Mouse (Mus musculus) cerebellum, postnatal 36 days (tissue): ENCODE results near the gene Cux2.

Experiments used
- DNase-seq, 2 experiments: peaks; one replicate each; pipeline ENCODE4 v3.0.0; 2021 to 2022; ENCODE audit warnings: mixed read lengths in 2 of 2

Cux2 gene

GRCm38 (mm10) chr5:121834241-121834606 lies 215.7 kb downstream of the Cux2 start:
- no peak for DNase-seq

DNA sequence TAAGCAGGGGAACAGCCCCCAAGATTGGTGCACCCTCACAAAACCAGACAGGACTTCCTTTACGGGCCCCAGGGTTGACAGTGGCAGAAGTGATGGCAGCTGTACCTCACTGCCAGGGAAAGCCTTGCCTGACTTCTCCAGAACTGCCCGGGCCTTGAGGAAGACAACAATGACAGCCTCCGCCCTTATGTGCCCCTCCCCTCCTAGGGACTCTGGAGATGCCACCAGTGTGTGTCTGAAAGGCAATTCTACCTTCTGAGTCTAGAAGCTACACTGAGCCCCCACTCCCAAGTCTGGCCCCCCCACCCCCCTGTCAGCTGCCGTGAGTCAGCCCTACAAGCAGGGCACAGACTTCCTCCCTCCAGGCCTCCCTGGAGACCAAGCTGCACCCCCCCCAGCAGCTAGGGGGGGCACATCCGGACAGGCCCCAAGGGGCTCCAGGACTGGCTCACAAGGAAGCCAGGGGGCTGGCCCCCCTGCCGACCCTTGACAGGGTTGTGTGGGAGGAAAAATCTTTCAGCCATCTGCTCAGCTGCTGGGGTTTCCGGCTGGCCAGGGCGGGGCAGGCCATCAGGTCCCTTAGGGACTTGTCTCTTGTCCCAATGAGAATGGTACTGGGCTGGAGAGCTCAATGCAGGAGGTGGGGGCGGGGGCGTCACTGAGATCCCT lies 216.2 kb downstream of the Cux2 start:
- DNase-seq = peak in 1 of 2 experiments; percentile 56

DNA sequence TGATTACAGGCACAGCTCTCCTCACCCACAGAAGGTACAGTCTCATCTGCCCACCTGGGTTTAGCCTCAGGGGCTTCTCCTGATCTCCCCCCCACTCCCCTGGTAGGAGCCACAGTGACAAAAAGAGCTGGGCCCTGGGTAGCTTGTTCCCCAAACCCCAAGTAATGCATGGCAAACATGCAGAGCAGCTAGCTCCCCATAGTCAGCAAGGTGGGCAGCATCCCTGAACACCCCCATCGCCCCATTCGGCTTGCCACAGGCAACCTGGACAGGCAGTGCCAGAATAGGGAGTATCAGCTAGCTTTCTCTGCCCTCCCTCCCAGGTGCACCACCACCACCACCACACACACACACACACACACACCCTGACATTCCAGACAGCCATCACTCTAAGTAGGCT lies 216.7 kb downstream of the Cux2 start:
- peak in 1 of 2 experiments; percentile 14 for DNase-seq

DNA sequence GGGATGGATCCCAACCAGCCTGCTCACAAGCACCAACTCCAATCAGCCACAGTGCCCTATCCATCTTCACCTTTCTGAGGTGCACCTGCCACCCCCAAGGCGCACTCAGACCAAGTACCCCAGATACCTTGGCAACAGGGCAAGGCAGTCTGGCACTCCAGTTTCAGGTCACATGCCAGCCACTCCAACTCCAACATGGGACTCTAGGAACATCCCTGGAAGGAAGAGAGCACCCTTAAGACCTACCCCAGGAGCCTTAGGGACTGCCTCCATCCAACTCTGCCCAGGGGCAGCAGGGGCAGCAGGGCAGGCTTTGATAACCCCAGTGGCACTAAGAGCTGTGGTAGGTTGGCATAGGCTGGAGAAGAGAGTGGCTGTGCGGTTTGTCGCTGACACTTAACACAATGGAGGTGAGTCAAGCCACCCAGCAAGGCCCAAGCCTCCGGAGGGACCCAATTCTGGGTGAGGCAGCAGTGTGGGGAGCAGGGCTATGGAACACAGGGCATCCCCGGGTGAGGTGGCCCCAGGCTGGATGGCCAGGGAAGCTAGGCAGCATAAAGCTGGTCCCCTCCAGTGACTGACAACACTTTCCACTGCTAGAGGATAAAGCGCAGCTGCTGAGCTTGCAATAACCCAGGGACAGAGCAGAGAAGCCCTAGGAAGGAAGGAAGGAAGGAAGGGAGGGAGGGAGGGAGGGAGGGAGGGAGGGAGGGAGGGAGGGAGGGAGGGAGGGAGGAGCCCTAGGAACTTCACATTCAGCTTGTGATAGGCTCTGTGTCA lies 217.3 kb downstream of the Cux2 start:
- peak in 1 of 2 experiments; percentile 17 for DNase-seq

DNA sequence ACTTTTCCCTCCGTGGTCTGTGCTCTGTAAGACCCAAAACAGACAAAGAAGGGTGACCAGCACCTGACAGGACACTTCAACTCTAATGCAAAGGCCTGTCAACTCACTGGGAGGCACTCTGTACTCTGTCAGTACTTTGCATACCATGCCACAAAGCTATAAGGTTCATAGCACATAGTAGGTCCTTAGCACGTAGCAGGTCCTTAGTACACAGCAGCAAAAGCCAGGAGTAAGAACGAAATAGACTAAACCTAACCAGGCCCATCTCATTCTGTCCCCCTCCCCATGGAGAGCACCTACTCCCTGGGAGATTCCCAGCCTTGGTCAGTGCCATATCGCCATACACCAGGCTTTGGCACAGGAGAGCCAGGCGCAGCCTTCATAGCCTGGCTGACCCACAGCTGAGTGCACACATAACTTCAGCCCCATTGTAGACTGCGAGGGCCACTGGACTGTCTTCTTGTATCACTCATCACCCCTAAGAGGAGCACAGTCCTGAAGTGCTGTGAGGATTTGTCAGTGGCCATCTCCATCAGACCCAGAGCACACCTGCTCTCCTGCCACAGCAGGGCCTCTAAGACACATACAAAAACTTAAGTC lies 218.8 kb downstream of the Cux2 start:
- DNase-seq = no peak

- DNase-seq = peak; percentile 66 to 73
These were observed 221.1 kb downstream of the Cux2 start for GRCm38 (mm10) chr5:121828491-121829432.

GRCm38 (mm10) chr5:121827876-121828275 lies 222.0 kb downstream of the Cux2 start:
- peak in 1 of 2 experiments; percentile 14 for DNase-seq

DNA sequence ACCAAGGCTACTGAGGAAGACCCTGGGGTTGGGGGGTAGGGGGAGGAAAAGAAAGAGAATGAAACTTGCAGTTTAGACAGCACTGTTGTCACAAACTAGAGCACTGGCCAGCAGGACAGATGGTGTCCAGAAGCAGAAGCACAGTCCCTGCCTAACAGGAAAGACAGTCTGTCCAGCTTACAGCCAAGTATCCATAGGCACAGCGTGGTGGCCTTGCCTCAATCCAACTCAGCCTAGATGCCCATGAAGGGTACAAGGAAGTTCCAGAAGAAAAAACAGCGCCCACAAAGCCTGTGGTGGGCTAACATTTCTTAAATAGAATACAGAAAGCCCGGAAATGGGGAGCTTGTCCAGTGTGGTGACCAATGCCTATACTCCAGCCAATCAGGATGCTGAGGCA lies 224.3 kb downstream of the Cux2 start:
- peak in 1 of 2 experiments; percentile 45 for DNase-seq

GRCm38 (mm10) chr5:121824121-121824520 lies 225.8 kb downstream of the Cux2 start:
- peak in 1 of 2 experiments; percentile 10 for DNase-seq

DNA sequence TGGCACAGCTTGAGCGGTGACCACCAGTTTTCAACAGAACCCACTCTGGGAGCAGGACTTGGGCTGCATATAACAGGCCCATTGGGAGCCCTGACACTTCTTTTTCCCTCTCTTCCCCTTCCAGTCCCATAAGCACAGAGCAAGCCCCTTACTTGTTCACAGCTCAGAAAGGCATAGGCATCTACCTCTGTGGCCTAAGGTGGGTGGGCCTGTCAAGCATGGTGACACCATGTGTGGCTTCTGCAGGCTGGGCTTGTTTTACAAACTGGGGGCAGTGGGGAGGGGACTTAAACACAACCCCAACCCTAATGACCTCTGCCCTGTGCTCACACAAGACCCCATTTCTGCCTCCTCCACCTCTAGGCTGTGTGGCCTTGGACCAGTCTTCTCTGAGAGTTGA lies 226.2 kb downstream of the Cux2 start:
- no peak for DNase-seq

GRCm38 (mm10) chr5:121822786-121823505 lies 227.0 kb downstream of the Cux2 start:
- DNase-seq = peak; percentile 21 to 26

- peak; percentile 48 for DNase-seq
These were observed 228.3 kb downstream of the Cux2 start for GRCm38 (mm10) chr5:121821552-121821951.

GRCm38 (mm10) chr5:121821116-121821515 lies 228.8 kb downstream of the Cux2 start:
- DNase-seq = peak; percentile 4 to 9

GRCm38 (mm10) chr5:121820657-121821056 lies 229.2 kb downstream of the Cux2 start:
- no peak for DNase-seq

DNA sequence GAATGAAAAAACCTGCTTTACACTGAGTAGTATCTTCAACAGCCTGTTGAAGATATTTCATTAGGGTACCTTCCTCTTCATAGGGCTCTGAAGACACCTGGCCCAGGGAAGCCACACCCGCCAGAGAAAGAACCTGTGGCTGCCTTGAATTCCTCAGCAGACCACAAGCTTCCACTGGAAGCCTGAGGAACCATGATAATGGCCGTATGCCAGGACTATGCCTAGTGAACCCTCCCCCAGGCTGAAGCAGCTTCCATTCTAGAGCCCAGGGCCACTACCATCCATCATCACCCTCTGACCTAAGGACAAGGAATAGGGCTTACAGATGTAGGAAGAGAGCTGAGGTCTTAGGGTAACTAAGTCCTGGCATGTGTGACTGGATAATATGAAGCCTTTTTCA lies 229.7 kb downstream of the Cux2 start:
- no peak for DNase-seq

- no peak for DNase-seq
These were observed 230.3 kb downstream of the Cux2 start for GRCm38 (mm10) chr5:121819559-121819958.

DNA sequence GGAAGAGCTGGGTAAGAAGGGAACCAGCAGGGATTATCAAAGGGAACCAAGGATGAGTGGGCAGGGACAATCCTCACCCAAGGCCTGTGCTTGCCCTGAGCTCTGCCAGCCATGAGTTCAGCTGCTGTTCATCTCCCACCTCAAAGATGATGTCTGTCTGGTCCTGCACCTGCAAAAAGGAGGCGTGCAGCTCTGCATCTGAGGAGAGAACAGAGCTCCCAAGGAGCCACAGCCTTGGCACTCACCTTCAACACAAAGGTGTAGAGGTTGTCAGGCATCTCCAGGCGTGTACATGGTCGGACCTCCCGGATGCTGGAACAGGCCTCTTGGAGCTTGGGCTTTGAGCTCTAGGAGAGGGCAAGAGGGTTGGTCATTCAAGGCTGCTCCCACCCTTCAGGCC lies 231.0 kb downstream of the Cux2 start:
- peak in 1 of 2 experiments; percentile 3 for DNase-seq

- no peak for DNase-seq
These were observed 231.5 kb downstream of the Cux2 start for GRCm38 (mm10) chr5:121818401-121818800.

DNA sequence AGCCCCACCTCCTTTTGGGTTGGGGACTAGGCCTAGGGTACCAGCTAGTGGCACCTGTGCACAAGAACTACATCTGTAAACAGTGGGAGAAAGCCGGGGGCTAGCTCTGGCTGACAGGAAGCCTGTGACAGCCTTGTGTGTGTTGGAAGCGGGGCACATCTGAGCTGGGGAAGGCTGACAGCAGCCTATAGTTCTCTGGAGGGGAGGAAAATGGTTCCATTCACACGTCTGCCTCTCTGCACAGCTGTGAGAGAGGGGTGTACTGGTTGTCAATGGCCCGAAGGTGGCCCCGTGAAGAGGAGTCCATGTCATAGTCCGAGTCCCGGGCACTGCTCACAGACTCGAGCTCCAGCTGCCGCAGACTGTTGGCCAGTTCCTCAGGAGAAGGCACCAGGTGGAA lies 232.4 kb downstream of the Cux2 start:
- DNase-seq = no peak

DNA sequence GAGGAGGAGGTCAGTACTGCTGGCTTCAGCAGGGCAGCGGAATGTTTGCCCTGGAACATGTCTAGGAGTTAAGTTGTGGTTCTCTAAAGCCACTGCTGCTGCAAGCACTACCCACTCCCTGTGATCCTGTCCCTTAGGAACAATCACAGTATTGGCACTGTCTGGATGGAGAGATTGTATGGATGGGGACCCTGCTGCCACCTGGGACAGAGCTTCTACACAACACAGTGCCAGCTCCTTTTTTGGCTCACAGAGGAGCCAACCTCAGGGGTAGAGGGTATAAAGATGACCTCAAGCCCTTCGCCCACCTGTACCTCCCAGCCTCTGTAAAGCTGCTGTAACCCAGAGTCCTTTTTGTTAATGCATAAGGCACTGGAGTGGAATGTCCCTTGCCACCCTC lies 233.3 kb downstream of the Cux2 start:
- peak in 1 of 2 experiments; percentile 3 for DNase-seq

- DNase-seq = peak in 1 of 2 experiments; percentile 20
These were observed 234.0 kb downstream of the Cux2 start for GRCm38 (mm10) chr5:121815867-121816380.

- DNase-seq = peak; percentile 63 to 78
These were observed 234.8 kb downstream of the Cux2 start for GRCm38 (mm10) chr5:121815067-121815466.
